Mouse (Mus musculus) stomach, postnatal 0 days (tissue): ENCODE data around the gene Avp.

Experiments used
- CTCF ChIP-seq: IDR thresholded peaks from 2 replicates; pipeline ENCODE4 v1.5.1; 2016; ENCODE audit warnings: antibody characterized with exemption, low read depth, mild to moderate bottlenecking, moderate library complexity
- EP300 ChIP-seq: optimal IDR thresholded peaks from 2 replicates; pipeline ENCODE3; 2016; ENCODE audit warnings: antibody characterized with exemption

GRCm38 (mm10) chr2:130613091-130613490 is 30.7 kb upstream of the Avp start:
- TF ChIP-seq EP300 (no peak), CTCF (peak; percentile 70)
